Mouse (Mus musculus) ES-Bruce4 (cell line): ENCODE measurements around the gene Slc6a5. TPM values are rescaled to one million over a fixed set of nuclear protein-coding genes. Genes with fewer than 3 reads are reported as not detected.
A peak's percentile ranks its signal among the peaks of the same experiment; 100 is the strongest.

Experiments
- H3K27ac ChIP-seq: 2 replicates; pipeline ENCODE4 v1.5.1; 2012; ENCODE audit warnings: low read length, inconsistent platforms; ENCODE audit not compliant: insufficient read depth
- H3K27me3 ChIP-seq: 2 replicates; pipeline ENCODE4 v1.6.1; 2012; ENCODE audit warnings: mild to moderate bottlenecking, low read length, inconsistent platforms; ENCODE audit not compliant: control insufficient read depth, poor library complexity, insufficient read depth, severe bottlenecking
- H3K36me3 ChIP-seq: 2 replicates; pipeline ENCODE4 v1.6.1; 2012; ENCODE audit warnings: inconsistent platforms, mild to moderate bottlenecking, low read length, moderate library complexity; ENCODE audit not compliant: control insufficient read depth, poor library complexity, insufficient read depth, severe bottlenecking
- H3K4me1 ChIP-seq: one replicate; pipeline ENCODE4 v1.8.1; 2011; ENCODE audit warnings: low read length; ENCODE audit not compliant: control insufficient read depth, insufficient read depth
- H3K4me3 ChIP-seq: 2 replicates; pipeline ENCODE4 v1.5.1; 2011; ENCODE audit warnings: low read depth, mild to moderate bottlenecking, low read length
- H3K9ac ChIP-seq: 2 replicates; pipeline ENCODE4 v1.6.1; 2012; ENCODE audit warnings: low read depth, mild to moderate bottlenecking, inconsistent platforms; ENCODE audit not compliant: poor library complexity, severe bottlenecking
- H3K9me3 ChIP-seq: replicated peaks from 2 replicates; pipeline ENCODE4 v1.6.1; 2012; ENCODE audit warnings: mild to moderate bottlenecking, low read length, inconsistent platforms; ENCODE audit not compliant: control insufficient read depth, poor library complexity, insufficient read depth, severe bottlenecking
- CTCF ChIP-seq: IDR thresholded peaks from one replicate; pipeline ENCODE4 v1.8.1; 2011; ENCODE audit warnings: low read depth, low read length
- EP300 ChIP-seq: IDR thresholded peaks from 2 replicates; pipeline ENCODE4 v1.6.1; 2011; ENCODE audit warnings: low read depth, low read length; ENCODE audit not compliant: insufficient read depth
- POLR2A ChIP-seq: IDR thresholded peaks from one replicate; pipeline ENCODE4 v1.8.1; 2011; ENCODE audit warnings: low read length; ENCODE audit not compliant: insufficient read depth
- polyA plus RNA-seq: library from polyadenylated mRNA; stranded (reverse); fragments of >200 nt; gene quantifications from 2 replicates; pipeline ENCODE4 v1.2.4, GENCODE M21; 2011; ENCODE audit warnings: low read depth; ENCODE audit not compliant: missing spikeins, insufficient read depth, insufficient read length

The Slc6a5 gene
- polyA plus RNA-seq, 1 experiment, result not detected

DNA sequence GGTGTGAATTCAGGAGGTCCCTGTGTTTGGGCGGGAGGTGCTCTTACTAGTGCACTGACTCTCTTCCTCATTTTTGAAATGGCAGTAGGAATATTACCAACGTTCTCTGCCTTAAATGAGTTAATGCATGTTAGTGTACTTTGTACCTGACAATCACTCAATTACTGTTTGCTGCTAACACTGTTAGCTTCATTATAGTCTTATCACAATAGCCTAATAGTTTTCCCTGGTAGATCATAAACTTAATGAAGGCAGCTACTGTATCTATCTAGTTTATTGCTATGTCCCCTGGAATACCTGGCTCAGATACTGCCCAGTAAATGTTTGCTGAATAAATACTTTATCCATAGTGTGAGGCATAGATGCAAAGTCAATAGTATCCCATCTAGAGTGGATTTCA lies 15.2 kb upstream of the Slc6a5 start:
- H3K4me3 ChIP-seq, result no peak overlapping the region
- H3K9ac ChIP-seq, result no peak overlapping the region
- no peaks in the 10 kb centered on the region for H3K36me3 ChIP-seq
- no peak overlapping the region for H3K27ac ChIP-seq
- no peaks in the 10 kb centered on the region for H3K27me3 ChIP-seq
- H3K4me1 ChIP-seq, result no peaks in the 10 kb centered on the region
- TF ChIP-seq POLR2A (no peak), EP300 (no peak), CTCF (no peak)
- H3K9me3 ChIP-seq, result no peaks in the 10 kb centered on the region; the same call in 1 of the 2 replicates

DNA sequence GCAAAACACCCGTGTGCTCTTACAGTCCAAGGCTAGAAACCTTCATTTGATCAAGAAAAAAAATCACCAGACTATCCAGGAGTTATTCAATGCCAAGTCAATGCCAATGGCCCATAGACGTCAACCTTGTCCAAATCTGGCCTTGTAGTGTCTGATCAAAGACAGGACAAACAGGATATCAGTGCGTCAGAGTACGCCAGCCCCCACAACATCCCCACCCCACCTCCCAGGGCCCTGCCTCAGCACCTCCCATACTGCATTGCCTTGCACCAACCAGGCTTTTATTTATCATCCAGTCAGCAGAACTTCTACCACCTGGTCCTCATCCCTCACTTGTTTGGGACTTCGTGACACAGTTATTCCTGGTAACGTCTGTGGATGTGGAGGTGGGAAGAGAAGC lies 14.7 kb upstream of the Slc6a5 start:
- Histone ChIP-seq H3K36me3 (no peaks in the 10 kb centered on the region), H3K9ac (no peak overlapping the region), H3K4me1 (no peaks in the 10 kb centered on the region), H3K9me3 (no peaks in the 10 kb centered on the region; the same call in 1 of the 2 replicates), H3K27ac (no peak overlapping the region), H3K27me3 (no peaks in the 10 kb centered on the region), H3K4me3 (no peak overlapping the region)
- TF ChIP-seq POLR2A (no peak), EP300 (no peak), CTCF (no peak)

DNA sequence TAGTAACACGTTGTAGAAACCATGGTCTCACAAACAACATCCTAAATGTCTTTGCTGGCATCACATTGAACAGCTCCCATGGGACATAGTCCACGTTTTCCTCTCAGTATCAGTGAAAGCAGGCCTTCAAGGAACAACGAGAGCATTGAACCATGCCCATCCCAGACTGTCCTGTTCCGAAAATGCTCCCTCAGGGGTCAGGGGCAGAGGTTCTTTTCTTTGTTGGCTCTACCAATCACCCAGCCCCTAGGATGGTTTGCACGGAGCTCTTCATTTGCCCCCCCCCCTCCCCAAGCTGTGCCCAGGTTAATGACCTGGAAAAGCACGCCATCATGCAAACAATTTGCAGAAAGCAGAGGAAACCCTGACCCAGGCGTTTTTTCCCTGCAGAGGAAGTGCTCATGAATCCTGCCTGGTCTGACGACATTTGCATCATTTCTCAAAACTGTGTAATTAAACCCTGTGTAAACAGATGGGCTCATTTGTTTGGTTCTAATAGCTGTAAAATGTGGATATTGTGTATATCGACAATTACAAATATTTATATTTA lies 7.9 kb upstream of the Slc6a5 start:
- no peaks in the 10 kb centered on the region for H3K36me3 ChIP-seq
- H3K9ac ChIP-seq, result no peak overlapping the region
- TF ChIP-seq EP300 (no peak), POLR2A (no peak), CTCF (no peak)
- no peak overlapping the region for H3K4me3 ChIP-seq
- H3K9me3 ChIP-seq, result no peaks in the 10 kb centered on the region
- H3K27me3 ChIP-seq, result no peaks in the 10 kb centered on the region; the same call in 1 of the 2 replicates
- H3K27ac ChIP-seq, result no peak overlapping the region
- H3K4me1 ChIP-seq, result no peaks in the 10 kb centered on the region

DNA sequence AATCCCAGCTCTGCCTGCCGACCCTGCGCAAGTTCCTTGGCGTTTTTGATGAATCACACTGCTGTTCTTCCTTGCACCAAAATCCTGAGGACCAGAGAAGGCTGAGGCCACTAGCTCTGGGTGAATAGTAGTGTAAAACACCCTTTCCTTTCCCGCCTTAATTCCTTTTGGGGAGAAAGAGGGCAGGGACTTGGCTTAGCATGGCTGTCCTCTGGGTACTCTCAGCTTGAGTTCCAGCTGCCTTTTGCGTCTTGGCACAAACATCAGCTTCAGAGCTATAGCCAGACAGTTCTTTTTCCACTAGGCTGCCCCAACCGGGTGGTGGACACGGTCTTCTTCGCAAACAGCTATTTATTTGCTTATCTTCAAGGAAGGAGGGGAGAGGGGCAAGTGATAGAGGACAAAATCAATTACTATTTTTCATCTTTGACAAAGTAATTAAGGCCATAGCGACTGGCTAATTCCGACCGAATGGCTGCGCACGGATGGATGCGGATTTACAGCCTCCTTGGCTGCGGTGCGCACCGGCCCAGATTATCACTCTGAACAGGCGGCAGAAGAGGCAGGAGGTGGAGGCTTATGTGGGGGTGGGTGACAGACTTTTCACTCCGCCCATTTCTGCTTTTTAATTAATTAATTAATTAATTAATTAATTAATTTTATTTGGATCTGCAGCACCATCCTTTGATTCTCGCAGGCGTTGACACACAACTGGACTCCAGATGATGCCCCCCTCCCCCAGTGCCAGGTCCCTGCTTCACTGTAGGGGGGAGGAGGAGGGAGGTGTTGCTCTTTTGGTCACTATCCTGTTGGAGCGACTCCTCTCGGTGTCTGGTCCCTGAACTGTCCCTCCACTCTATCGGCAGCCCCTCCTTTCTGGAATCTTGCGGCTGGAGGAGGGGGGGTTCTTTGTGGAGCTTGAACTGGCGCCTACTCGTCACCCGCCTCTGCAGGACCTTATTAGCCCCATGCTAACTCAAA lies 2.5 kb upstream of the Slc6a5 start:
- TF ChIP-seq POLR2A, result no peak
- no peak for TF ChIP-seq CTCF
- no peak for TF ChIP-seq EP300
- H3K36me3 ChIP-seq, result no peaks in the 10 kb centered on the region
- peaks cover 12% of the 10 kb centered on the region for H3K27me3 ChIP-seq
- H3K27ac ChIP-seq, result no peak overlapping the region
- H3K9me3 ChIP-seq, result no peaks in the 10 kb centered on the region
- no peak overlapping the region for H3K9ac ChIP-seq
- no peaks in the 10 kb centered on the region for H3K4me1 ChIP-seq
- 0 out of 2 replicates have a peak overlapping the region, but pooled peaks have one; percentile 6 for H3K4me3 ChIP-seq

DNA sequence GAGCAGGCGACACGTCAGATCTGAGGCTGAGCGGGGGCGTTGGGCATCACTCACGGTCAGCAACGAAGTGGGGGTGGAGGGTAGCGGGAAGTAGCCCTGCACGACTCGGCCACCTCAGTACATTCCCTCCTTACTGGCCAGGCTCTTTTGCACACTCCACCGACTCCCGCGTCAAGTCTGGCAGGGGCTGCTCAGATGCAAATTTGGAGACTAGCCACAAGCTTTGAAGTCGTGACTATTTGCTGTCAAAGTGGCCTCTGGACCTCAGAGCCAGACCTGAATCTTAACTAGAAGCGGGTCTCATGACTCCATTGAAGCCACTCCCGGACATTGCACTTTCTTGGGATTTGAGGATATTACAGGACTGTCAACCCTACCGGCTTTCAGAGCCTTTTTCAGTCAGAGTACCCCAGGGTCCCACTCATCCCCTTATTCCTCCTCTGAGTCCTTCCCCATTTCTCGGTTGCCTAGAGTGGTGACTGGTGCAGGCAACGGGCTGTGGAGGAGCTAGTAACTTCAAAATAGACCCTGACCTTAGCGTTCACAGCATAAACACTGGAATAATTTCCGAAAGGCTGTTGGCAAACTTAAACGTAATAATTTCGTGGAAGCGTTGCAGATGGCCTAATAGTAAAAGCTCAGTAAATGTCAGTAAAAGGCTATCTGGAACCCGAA lies 1.6 kb upstream of the Slc6a5 start:
- Histone ChIP-seq H3K9me3 (no peaks in the 10 kb centered on the region), H3K4me3 (0 out of 2 replicates have a peak overlapping the region, but pooled peaks have one; percentile 6)
- no peak for TF ChIP-seq POLR2A
- no peak for TF ChIP-seq EP300
- TF ChIP-seq CTCF, result no peak

More for the DNA sequence above, 1.6 kb upstream of the Slc6a5 start:
- no peak overlapping the region for H3K9ac ChIP-seq
- H3K36me3 ChIP-seq, result no peaks in the 10 kb centered on the region
- H3K27ac ChIP-seq, result no peak overlapping the region
- H3K27me3 ChIP-seq, result peaks cover 12% of the 10 kb centered on the region
- H3K4me1 ChIP-seq, result no peaks in the 10 kb centered on the region
